Mouse (Mus musculus) stomach, embryonic 15.5 days (tissue): ENCODE measurements around the gene Dmc1. TPM values are rescaled to one million over a fixed set of nuclear protein-coding genes. Genes with fewer than 3 reads are reported as not detected.
A peak's percentile ranks its signal among the peaks of the same experiment; 100 is the strongest.

Experiments
- ATAC-seq: fragments of 200-750 bp; cut with Nextera tagmentation; 2 replicates; pipeline ENCODE4 v1.8.0; 2017; ENCODE audit warnings: low read depth, moderate number of reproducible peaks, moderate TSS enrichment; ENCODE audit not compliant: insufficient read depth, low FRiP score
- H3K27ac ChIP-seq: fragments of 300-500 bp; sonication (generic); 2 replicates; pipeline ENCODE4 v1.5.1; 2015; ENCODE audit warnings: mild to moderate bottlenecking, inconsistent platforms
- H3K27me3 ChIP-seq: fragments of 300-500 bp; sonication (generic); replicated peaks from 2 replicates; pipeline ENCODE4 v1.6.1; 2015; ENCODE audit warnings: inconsistent platforms
- H3K36me3 ChIP-seq: fragments of 300-500 bp; sonication (generic); 2 replicates; pipeline ENCODE4 v1.6.1; 2015; ENCODE audit warnings: inconsistent platforms
- H3K4me1 ChIP-seq: fragments of 300-500 bp; sonication (generic); 2 replicates; pipeline ENCODE4 v1.6.1; 2015; ENCODE audit warnings: inconsistent platforms
- H3K4me2 ChIP-seq: fragments of 300-500 bp; sonication (generic); 2 replicates; pipeline ENCODE4 v1.6.1; 2015; ENCODE audit warnings: mild to moderate bottlenecking, inconsistent platforms
- H3K4me3 ChIP-seq: fragments of 300-500 bp; sonication (generic); replicated peaks from 2 replicates; pipeline ENCODE4 v1.5.1; 2015; ENCODE audit warnings: inconsistent platforms
- H3K9ac ChIP-seq: fragments of 300-500 bp; sonication (generic); 2 replicates; pipeline ENCODE4 v1.6.1; 2015; ENCODE audit warnings: inconsistent platforms
- H3K9me3 ChIP-seq: fragments of 300-500 bp; sonication (generic); 2 replicates; pipeline ENCODE4 v1.6.1; 2016; ENCODE audit warnings: inconsistent platforms
- WGBS: fragments of 180-500 bp; shearing (Covaris S2); methylation state at CpG from one replicate; pipeline ENCODE4 v1.1.7; 2015; 5-methylcytosine and 5-hydroxymethylcytosine counted together
- polyA plus RNA-seq: library from polyadenylated mRNA; unstranded; fragments of >200 nt; fragmentation: Nextera tagmentation; extraction: Ambion mirVana; gene quantifications from 2 replicates; pipeline ENCODE4 v1.2.1, GENCODE M21; 2015

Dmc1 gene
- polyA plus RNA-seq, 1 experiment from 2014 or later, result 2.8 TPM

DNA sequence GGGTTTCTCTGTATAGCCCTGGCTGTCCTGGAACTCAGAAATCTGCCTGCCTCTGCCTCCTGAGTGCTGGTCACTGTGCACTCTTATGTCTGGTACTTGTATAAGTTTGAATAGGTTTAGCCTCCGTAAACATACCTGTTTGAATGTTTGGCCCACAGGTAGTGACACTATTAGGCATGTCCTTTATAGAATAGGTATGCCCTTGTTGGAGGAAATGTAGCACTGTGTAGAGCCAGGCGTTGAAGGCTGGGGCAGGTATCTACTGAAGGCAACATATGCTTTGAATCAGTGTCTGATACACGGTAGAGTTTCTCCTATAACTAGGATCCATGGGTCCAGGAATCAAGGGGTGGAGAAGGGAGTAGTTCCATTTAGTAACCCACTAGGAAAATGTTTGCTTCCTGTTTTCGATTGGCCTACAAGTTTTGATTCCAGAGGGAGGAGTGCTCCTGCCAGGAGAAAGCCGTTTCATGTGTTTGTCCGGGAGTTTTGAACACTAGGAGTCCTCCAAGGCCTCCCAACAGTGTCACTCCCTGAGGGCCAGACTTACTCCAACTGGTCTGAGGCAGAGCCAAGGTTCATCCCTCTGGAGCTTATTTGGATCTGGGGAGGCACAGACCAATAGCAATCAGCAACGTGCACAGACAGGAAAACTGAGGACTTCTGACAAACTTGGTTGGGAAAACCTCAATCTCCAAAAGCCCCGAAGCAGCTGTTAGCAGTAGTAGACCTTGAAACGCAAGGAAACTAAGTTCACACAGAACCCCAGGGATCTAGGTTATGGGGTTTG lies 78.7 kb downstream of the Dmc1 start:
- WGBS, result 60% methylated on average over 9 of the region's 9 CpGs
- Histone ChIP-seq H3K27ac (no peak overlapping the region), H3K9me3 (no peaks in the 10 kb centered on the region), H3K9ac (no peak overlapping the region), H3K4me2 (no peak overlapping the region), H3K27me3 (no peaks in the 10 kb centered on the region), H3K4me3 (no peak overlapping the region), H3K36me3 (peaks cover 55% of the 10 kb centered on the region), H3K4me1 (0 out of 2 replicates have a peak, but pooled peaks cover 4% of the 10 kb centered on the region)
- no peak; the same call in 1 of the 2 replicates for ATAC-seq

- Histone ChIP-seq H3K27ac (no peak overlapping the region), H3K9me3 (no peaks in the 10 kb centered on the region), H3K36me3 (peaks cover 52% of the 10 kb centered on the region), H3K27me3 (no peaks in the 10 kb centered on the region), H3K4me1 (0 out of 2 replicates have a peak, but pooled peaks cover 4% of the 10 kb centered on the region), H3K9ac (no peak overlapping the region), H3K4me3 (no peak overlapping the region), H3K4me2 (no peak overlapping the region)
- WGBS, result 85% methylated on average over 5 of the region's 5 CpGs
- no peak for ATAC-seq
Measured at GRCm38 (mm10) chr15:79525564-79525963, 79.3 kb downstream of the Dmc1 start.

DNA sequence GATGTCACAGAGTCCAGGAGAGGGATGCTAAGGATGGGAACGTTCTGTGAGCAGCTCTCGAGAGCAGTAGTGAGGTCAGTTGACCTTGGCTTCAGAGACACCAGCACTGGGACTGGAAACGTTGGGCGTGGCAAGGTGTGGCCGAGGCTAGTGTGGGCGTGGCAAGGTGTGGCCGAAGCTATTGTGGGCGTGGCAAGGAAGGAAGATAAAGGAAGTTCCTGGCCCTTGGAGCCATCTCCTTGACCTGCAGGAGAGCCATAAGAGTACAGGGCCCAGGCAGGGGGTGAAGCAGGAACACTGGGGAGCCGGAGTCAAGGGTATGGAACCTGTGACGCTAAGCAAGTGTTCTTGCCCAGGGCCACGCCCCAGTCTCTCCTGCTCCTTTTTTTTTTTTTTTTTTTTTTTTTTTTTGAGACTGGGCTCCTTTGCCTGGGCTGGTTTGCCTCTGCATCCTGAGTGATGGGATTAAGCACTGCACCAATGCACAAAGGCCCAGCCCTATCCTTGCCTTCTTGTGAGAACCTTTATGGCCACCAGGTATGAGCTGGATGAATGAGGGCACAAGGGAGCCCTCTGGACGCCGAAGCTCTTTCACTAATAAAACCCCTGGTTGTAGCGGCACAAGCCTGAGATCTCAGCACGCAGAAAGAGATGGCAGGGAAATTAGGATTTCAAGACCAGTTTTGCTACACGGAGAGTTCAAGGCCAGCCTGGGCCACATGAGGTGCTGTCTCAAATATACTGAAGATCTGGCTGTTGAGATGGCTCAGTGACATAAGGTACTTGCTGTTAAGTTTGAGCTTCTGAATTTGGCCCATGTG lies 85.3 kb downstream of the Dmc1 start:
- WGBS, result 49% methylated on average over 16 of the region's 16 CpGs
- H3K9me3 ChIP-seq, result no peaks in the 10 kb centered on the region
- no peak overlapping the region for H3K27ac ChIP-seq
- peaks cover 5% of the 10 kb centered on the region; the same call in 1 of the 2 replicates for H3K27me3 ChIP-seq
- H3K36me3 ChIP-seq, result 0 out of 2 replicates have a peak, but pooled peaks cover 9% of the 10 kb centered on the region
- H3K9ac ChIP-seq, result no peak overlapping the region
- H3K4me2 ChIP-seq, result no peak overlapping the region
- H3K4me3 ChIP-seq, result no peak overlapping the region
- peaks cover 28% of the 10 kb centered on the region; the same call in 1 of the 2 replicates for H3K4me1 ChIP-seq
- ATAC-seq, result no peak

DNA sequence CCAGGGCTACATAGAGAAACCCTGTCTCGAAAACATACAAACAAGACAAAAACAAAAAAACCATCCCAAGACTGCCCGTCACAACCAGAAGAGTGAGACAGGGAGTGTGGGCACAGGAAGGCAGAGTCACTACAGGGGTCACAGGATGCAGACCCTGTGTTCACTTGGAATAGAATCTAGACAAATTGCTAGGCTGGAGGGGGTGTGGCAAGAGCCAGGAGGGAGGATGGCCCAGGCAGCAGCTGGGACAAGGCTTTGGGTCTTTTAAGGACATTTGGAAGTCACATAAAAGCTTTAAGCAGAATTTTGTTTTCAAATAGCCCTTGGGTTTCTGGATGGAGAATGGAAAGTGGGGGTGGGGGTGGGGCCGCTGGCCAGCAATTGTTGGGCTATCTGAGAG lies 86.3 kb downstream of the Dmc1 start:
- ATAC-seq, result no peak

DNA sequence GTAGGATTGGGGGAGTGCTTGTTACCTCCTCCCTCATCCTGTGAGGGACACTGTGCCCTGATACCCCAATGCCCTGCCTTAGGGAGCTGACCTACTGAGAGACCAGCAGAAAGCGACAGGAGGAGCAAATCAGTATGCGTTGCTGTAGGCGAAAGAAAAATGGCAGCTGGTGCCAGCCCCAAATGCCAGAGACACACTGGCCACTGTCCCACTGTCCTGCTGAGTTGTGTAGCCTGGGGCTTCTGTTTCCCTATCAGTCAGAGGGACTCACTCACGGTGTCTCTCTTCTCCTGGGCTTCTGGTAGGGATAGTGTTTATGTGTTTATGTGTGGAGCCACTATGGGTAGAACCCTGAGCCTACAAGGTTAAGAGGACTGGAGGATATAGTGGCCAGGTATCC lies 87.2 kb downstream of the Dmc1 start:
- H3K9ac ChIP-seq, result no peak overlapping the region
- H3K9me3 ChIP-seq, result no peaks in the 10 kb centered on the region
- H3K27ac ChIP-seq, result no peak overlapping the region
- 82% methylated on average over 4 of the region's 4 CpGs for WGBS
- peaks cover 20% of the 10 kb centered on the region for H3K27me3 ChIP-seq
- 0 out of 2 replicates have a peak, but pooled peaks cover under 1% of the 10 kb centered on the region for H3K36me3 ChIP-seq
- H3K4me1 ChIP-seq, result peaks cover 33% of the 10 kb centered on the region
- ATAC-seq, result no peak
- H3K4me3 ChIP-seq, result peak overlapping the region; percentile 56
- H3K4me2 ChIP-seq, result peak overlapping the region; percentile 73

More for the DNA sequence above, 86.3 kb downstream of the Dmc1 start:
- Histone ChIP-seq H3K4me2 (peak overlapping the region; percentile 22; the same call in 1 of the 2 replicates), H3K4me1 (peaks cover 33% of the 10 kb centered on the region), H3K27me3 (peaks cover 16% of the 10 kb centered on the region; the same call in 1 of the 2 replicates), H3K27ac (no peak overlapping the region), H3K9me3 (no peaks in the 10 kb centered on the region), H3K36me3 (0 out of 2 replicates have a peak, but pooled peaks cover 9% of the 10 kb centered on the region), H3K9ac (no peak overlapping the region), H3K4me3 (no peak overlapping the region)
- 78% methylated on average over 3 of the region's 3 CpGs for WGBS

DNA sequence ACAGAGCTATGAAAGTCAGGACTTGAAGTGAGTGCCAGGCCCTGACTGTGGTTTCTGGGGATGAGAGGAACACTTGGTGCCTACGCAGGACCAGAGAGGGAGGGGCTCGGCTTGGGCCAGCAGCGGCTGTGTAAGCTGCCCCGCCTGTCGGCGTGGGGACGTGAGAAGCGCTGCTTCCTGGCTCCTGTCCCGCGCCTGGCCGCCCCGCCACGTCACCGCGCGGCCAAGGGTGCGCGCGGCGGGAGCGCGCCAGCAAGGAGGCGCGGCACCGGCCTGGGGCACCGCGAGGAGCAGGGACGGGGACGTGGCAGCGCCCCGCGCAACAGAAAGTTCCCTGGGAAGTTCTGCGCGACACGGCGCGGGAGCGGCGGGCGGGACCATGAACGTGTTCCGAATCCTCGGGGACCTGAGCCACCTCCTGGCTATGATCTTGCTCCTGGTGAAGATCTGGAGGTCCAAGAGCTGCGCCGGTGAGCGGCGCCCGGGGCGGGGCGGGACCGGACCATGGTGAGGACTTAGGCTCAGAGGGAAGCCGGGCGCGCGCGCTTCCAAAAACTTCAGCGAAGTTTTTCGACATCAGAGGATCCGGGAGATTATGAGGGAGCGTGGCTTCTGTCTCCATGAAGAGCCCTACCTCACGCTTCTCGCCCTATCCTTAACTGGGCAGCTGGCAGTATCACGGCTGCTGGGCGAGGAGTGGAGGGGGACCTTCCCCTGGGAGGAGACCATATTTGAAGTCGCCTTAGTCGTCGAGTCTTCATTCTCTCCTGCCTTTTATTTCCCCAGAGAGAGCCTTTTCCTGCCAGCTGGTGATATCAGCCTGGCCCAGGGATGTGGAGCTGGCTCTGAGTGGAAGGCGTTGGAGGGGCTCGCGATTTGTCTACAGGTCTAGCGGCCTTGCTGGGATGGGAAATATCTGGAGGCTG lies 88.5 kb downstream of the Dmc1 start, which contains the start of gene Kdelr3:
Gene Kdelr3, plus strand, starts transcription at position 241 of the 926 bp plus-strand sequence.
- H3K4me2 ChIP-seq, result peak within 1 kb of the TSS; percentile 73
- H3K4me1 ChIP-seq, result peaks cover 34% of the 10 kb centered on the region
- H3K36me3 ChIP-seq, result no peaks in the 10 kb centered on the region
- H3K9me3 ChIP-seq, result no peaks in the 10 kb centered on the region
- H3K27ac ChIP-seq, result peak within 1 kb of the TSS; percentile 63; the same call in 1 of the 2 replicates
- H3K9ac ChIP-seq, result peak within 1 kb of the TSS; percentile 63
- H3K27me3 ChIP-seq, result peaks cover 27% of the 10 kb centered on the region
- ATAC-seq, result peak; percentile 70
- WGBS, result under 1% methylated on average over 71 of the region's 71 CpGs
- peak within 1 kb of the TSS; percentile 56 for H3K4me3 ChIP-seq

DNA sequence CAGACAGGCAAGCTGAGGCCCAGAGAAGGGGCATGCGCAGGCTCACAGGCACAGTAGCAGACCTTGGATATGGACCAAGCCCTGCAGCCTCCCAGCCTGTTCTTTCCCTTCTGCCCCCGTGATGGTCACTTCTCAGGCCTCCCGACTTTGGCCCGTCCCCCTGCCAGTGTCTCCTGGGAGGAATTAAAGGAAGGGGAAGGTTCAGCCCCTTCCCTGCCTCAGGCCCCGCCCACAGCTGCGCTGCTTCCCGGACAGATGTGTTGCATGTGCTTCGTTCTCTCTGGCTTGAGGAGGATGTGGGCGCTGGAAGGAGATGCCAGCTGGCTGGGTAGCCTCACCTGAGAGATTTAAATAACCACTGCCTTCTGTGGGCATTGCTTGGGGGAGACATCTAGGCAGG lies 91.0 kb downstream of the Dmc1 start:
- peaks cover 45% of the 10 kb centered on the region for H3K27me3 ChIP-seq
- no peak overlapping the region for H3K4me3 ChIP-seq
- H3K4me2 ChIP-seq, result no peak overlapping the region

DNA sequence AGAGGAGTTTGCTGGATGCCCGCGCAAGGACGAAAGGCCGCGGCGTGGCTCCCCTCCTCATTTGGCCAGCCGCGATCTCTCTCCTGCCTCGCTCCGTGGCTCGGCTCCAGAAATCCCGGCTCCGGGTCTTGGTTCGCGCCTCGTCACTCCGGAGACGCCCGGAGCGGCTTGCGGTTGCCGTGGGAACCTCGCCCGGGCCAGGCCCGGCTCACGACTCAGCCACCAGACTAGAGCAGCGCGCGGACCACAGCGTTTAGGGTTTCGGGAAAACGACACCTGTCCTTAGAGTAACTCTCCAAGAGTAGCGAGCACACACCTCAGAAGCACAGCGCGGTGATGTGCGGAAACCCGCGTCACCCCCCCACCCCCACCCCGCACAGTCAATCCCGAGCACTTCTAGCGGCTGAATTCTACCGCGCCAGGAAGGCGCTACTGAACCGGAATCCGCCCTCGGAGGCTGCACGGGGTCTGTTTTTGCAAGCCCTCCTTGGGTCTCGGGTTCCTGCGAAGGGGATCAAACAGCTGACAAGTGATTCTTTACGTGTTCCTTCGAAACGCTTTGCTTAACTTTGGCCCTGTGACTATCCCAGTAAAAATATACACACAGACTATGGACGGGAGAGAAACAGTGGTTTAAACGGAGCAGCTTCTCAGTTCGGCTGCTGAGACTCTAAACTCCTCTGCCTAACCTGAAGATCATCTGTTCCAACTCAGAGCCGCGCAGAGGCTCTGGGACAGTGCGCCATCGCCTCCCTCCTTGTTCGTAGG lies 93.2 kb downstream of the Dmc1 start:
- Histone ChIP-seq H3K27me3 (peaks cover 64% of the 10 kb centered on the region), H3K9ac (no peak overlapping the region; the same call in 1 of the 2 replicates), H3K4me2 (peak overlapping the region; percentile 75), H3K27ac (no peak overlapping the region), H3K4me1 (peaks cover 15% of the 10 kb centered on the region), H3K4me3 (peak overlapping the region; percentile 39), H3K9me3 (no peaks in the 10 kb centered on the region), H3K36me3 (no peaks in the 10 kb centered on the region)
- WGBS, result 2% methylated on average over 61 of the region's 61 CpGs
- peak; percentile 54 for ATAC-seq

More for the DNA sequence above, 91.0 kb downstream of the Dmc1 start:
- ATAC-seq, result no peak
- peaks cover 32% of the 10 kb centered on the region for H3K4me1 ChIP-seq
- WGBS, result 6% methylated on average over 9 of the region's 9 CpGs
- no peaks in the 10 kb centered on the region for H3K36me3 ChIP-seq
- H3K9me3 ChIP-seq, result no peaks in the 10 kb centered on the region
- H3K27ac ChIP-seq, result no peak overlapping the region
- no peak overlapping the region for H3K9ac ChIP-seq
